Mouse (Mus musculus) left cerebral cortex, postnatal 36 days (tissue): ENCODE results near the gene Krtap8-1. TPM values are rescaled to one million over a fixed set of nuclear protein-coding genes. Genes with fewer than 3 reads are reported as not detected.
A peak's percentile ranks its signal among the peaks of the same experiment; 100 is the strongest.

Experiments used
- DNase-seq, 2 experiments: peaks; one replicate each; pipeline ENCODE4 v3.0.0; 2021 to 2022; ENCODE audit warnings: low spot score in 2 of 2, mixed read lengths in 1 of 2
- intact Hi-C: fragments of 180-260 bp; cut with DNase I; formaldehyde crosslinking; loops from one replicate; pipeline ENCODE4 v1.15.1; 2025
- total RNA-seq, 2 experiments: library from RNA; stranded (reverse); gene quantifications; 2 replicates each; pipeline ENCODE4 v1.2.3; 2021

Gene Krtap8-1
- not detected for total RNA-seq

DNA sequence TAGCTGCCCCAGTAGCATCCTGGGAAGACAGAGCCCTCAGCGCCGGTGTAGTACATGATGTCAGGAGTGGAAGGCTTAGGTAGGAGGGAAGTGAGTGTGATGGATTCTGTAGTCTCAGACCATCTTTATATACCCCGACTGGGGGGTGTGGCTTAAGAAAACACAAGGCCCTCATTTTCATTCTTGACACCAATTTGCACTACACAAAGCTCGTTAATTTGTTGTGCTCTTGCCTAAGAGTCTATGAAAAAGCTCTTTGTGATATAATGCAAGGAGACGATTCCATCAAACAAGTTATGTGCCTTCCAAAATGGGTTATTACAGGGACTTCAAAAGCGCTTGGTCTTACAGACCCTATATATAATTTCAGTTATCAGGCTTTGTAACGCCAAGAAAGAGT is at the start of gene Krtap8-1:
Krtap8-1 (minus strand) TSS at position 101 of the 400 bp plus-strand sequence.
- intact Hi-C loops: no loop called here
- DNase-seq: no peak

- DNase-seq: no peak
- intact Hi-C loops: no loop called here
Measured at GRCm38 (mm10) chr16:89537349-89537748, 49.6 kb upstream of the Krtap8-1 start.

- peak in 1 of 2 experiments; percentile 5 for DNase-seq
- intact Hi-C loops: no loop called here
Measured at GRCm38 (mm10) chr16:89530547-89530946, 42.8 kb upstream of the Krtap8-1 start.

- DNase-seq: no peak
- intact Hi-C loops: loop anchor here (10.0 kb wide), 1 partner anchor 235 kb away; no protein-coding TSS in a partner anchor
Measured at GRCm38 (mm10) chr16:89529846-89530245, 42.1 kb upstream of the Krtap8-1 start.

DNA sequence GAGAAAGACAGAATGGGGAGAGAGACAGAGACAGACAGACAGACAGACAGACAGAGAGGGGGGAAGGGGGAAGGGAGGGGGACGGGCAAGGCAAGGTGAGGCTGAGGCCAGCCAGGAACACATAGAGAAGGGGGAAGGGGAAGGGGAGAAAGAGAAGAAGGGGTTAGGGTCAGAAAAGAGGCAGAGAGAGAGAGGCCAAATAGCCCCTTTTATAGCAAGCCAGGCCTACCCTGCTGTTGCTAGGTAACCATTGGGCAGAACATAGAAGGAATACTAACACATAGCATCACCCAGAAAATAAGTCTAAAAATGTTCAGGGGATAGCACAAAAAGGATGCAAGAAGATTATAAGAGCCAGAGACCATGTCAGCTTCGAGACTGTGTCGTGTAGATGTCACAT is 40.6 kb upstream of the Krtap8-1 start:
- intact Hi-C loops: loop anchor here (10.0 kb wide), 1 partner anchor 236 kb away; no protein-coding TSS in a partner anchor
- no peak for DNase-seq

GRCm38 (mm10) chr16:89520996-89521395 is 33.2 kb upstream of the Krtap8-1 start:
- intact Hi-C loops: loop anchor here (10.0 kb wide), 1 partner anchor 244 kb away; no protein-coding TSS in a partner anchor
- no peak for DNase-seq

GRCm38 (mm10) chr16:89520555-89520954 is 32.8 kb upstream of the Krtap8-1 start:
- DNase-seq: no peak
- intact Hi-C loops: loop anchor here (10.0 kb wide), 1 partner anchor 244 kb away; no protein-coding TSS in a partner anchor

DNA sequence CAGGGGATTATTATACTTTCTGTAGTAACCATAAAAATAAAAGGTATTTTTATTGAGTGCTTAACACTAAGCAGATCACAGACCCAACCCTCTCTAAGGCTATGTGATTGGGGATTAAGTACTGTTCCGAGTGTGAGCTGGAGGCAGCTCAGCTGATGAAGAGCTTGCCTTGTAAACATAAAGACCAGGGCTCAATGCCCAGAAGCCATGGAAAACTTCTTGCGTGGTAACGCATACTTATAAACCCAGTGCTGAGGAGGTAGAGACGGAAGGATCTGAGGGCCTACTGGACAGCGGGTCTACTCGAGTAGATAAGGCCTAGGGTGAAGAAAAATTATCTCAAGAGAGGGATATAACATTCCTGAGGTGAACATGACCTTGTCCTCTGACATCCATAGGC is 32.3 kb upstream of the Krtap8-1 start:
- DNase-seq: no peak
- intact Hi-C loops: loop anchor here (10.0 kb wide), 1 partner anchor 245 kb away; no protein-coding TSS in a partner anchor

DNA sequence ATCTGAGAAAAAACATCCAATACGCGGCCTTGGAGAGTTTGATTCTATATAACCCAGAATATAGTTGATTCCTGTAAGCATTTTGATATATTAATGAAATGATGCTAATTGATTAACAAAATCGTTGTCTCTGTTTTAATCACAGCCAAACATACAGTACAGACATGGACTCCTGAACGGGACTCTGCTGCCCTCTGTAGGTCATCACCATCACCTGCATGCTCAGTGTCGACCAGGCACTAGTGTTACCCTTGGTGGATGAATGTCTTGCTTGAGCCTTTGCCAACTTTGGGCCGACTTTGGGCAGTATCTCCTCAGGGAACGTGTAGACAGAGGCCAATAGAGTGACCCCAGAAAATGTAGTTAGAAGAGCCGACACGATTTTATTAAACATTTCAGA is 29.9 kb upstream of the Krtap8-1 start:
- DNase-seq: peak; percentile 26 to 30
- intact Hi-C loops: no loop called here

DNA sequence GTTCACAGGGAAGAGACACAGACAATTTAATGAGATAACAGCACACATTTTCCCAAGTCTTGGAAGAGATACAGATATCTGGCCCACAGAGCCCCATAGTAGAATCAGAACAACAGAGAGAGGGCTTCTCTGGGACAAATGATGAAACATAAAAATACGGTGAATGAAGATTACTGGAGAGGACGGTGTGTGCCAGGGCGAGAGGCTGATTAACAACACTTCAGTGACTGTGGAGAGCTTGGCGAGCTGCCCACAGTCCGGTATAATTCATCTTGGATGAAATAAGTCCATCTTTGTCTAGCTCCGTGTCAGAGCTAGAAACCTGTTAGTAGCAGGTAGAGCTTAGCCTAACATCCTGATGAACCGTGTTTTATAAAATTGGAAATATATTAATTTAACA is 25.7 kb upstream of the Krtap8-1 start:
- intact Hi-C loops: no loop called here
- DNase-seq: no peak

DNA sequence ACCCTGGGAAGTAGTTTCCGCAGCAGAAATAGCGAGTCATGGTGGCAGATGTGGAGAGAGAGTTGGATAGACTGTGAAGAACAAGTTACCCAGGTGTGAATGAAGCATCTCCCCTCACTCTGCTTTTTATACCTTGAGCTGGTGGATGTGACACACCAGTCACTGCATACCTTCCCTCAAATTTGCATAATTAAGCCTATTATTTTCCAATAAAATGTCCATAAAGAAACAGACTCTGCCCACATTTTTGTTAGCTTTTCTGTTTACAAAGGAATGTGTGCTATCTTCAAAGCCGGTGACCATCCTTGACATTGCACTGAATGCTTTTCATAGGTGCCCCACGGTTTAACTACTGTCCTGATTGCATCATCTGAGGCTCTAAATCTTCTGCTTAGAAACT is 20.5 kb upstream of the Krtap8-1 start, which contains the start of gene Krtap7-1:
Krtap7-1 (minus strand) TSS at position 101 of the 400 bp plus-strand sequence.
- no peak for DNase-seq
- intact Hi-C loops: no loop called here

DNA sequence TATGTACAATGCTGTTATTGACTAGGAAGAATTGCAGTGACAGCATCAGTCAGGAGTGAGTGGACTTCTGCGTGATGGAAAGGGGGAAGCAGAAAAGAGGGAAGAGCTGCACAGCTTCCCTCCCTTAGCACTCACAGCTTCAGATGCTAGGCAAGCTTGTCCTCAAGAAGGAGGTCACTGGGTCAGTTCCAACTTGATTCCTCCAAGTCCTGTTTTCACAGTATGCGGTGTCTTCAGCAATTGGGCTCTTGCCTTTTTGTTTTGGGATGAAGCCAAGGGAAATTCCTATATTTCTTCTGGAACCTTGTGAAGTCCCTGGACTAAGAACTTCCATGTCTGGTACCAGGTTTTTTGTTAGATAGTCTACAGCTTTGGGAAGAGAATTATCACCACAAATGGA is 15.8 kb upstream of the Krtap8-1 start:
- no peak for DNase-seq
- intact Hi-C loops: no loop called here

GRCm38 (mm10) chr16:89501870-89502269 is 14.1 kb upstream of the Krtap8-1 start:
- intact Hi-C loops: no loop called here
- DNase-seq: no peak

DNA sequence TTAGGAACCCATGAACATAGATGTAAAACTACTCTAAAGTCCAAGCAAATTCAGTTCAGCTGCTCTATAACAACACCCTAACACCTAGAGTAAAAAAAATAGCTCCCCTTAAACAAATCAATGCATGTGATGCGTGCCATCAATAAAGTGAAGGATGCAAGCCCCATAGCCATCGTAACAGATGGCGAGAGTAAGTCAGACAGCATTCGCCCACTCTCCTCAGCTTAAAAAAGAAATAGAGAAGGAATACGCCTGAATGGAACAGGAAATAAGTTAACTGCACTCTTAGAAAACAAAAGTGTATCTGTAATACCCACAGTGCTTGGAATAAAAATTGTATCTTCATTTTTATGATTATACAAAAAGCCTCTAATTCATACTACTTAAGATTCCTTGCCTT is 9.2 kb upstream of the Krtap8-1 start:
- DNase-seq: no peak

GRCm38 (mm10) chr16:89495394-89496153 is 7.8 kb upstream of the Krtap8-1 start:
- intact Hi-C loops: no loop called here
- DNase-seq: no peak

More for the DNA sequence above, 9.2 kb upstream of the Krtap8-1 start:
- intact Hi-C loops: no loop called here

GRCm38 (mm10) chr16:89477679-89478314 is 10.0 kb downstream of the Krtap8-1 start:
- intact Hi-C loops: no loop called here

GRCm38 (mm10) chr16:89461189-89461588 is 26.6 kb downstream of the Krtap8-1 start:
- no peak for DNase-seq
- intact Hi-C loops: no loop called here

More at GRCm38 (mm10) chr16:89477679-89478314, 10.0 kb downstream of the Krtap8-1 start:
- DNase-seq: no peak
